Mouse (Mus musculus): ENCODE results near the gene Alpk1. TPM values are rescaled to one million over a fixed set of nuclear protein-coding genes. Genes with fewer than 3 reads are reported as not detected.
A peak's percentile ranks its signal among the peaks of the same experiment; 100 is the strongest.

The Alpk1 gene
- polyA plus RNA-seq, 1 experiment from 2014 or later = 1.1 TPM

- no peak for ATAC-seq (replicated peaks; ENCODE audit: low FRiP score)
- Histone ChIP-seq H3K27ac (ENCODE audit: low read depth, low read length) (no peak overlapping the region), H3K9ac (ENCODE audit: low read depth, low read length) (no peak overlapping the region), H3K9me3 (ENCODE audit: control insufficient read depth, low read length) (no peaks in the 10 kb centered on the region), H3K4me2 (no peak overlapping the region), H3K27me3 (replicated peaks; ENCODE audit: control insufficient read depth, insufficient read depth, low read length) (peaks cover 14% of the 10 kb centered on the region), H3K4me1 (replicated peaks; ENCODE audit: control insufficient read depth, insufficient read depth, low read length) (peaks cover 2% of the 10 kb centered on the region; the same call in 1 of the 2 replicates), H3K4me3 (ENCODE audit: low read depth, low read length) (no peak overlapping the region), H3K36me3 (ENCODE audit: control insufficient read depth, insufficient read depth, low read length) (no peaks in the 10 kb centered on the region)
- 78% methylated on average over 4 of the region's 4 CpGs for WGBS
- DNase-seq (ENCODE audit: low spot score) = no peak
Measured at GRCm38 (mm10) chr3:127758806-127759205, 21.5 kb downstream of the Alpk1 start.

- Histone ChIP-seq H3K4me3 (ENCODE audit: low read depth, low read length) (no peak overlapping the region), H3K9ac (ENCODE audit: low read depth, low read length) (no peak overlapping the region), H3K9me3 (ENCODE audit: control insufficient read depth, low read length) (no peaks in the 10 kb centered on the region), H3K27ac (ENCODE audit: low read depth, low read length) (no peak overlapping the region), H3K36me3 (ENCODE audit: control insufficient read depth, insufficient read depth, low read length) (no peaks in the 10 kb centered on the region), H3K4me2 (no peak overlapping the region), H3K4me1 (replicated peaks; ENCODE audit: control insufficient read depth, insufficient read depth, low read length) (peaks cover 2% of the 10 kb centered on the region; the same call in 1 of the 2 replicates), H3K27me3 (replicated peaks; ENCODE audit: control insufficient read depth, insufficient read depth, low read length) (peaks cover 14% of the 10 kb centered on the region)
- DNase-seq (ENCODE audit: low spot score) (no peak), ATAC-seq (replicated peaks; ENCODE audit: low FRiP score) (peak; percentile 78)
Measured at GRCm38 (mm10) chr3:127757886-127758301, 22.4 kb downstream of the Alpk1 start.

DNA sequence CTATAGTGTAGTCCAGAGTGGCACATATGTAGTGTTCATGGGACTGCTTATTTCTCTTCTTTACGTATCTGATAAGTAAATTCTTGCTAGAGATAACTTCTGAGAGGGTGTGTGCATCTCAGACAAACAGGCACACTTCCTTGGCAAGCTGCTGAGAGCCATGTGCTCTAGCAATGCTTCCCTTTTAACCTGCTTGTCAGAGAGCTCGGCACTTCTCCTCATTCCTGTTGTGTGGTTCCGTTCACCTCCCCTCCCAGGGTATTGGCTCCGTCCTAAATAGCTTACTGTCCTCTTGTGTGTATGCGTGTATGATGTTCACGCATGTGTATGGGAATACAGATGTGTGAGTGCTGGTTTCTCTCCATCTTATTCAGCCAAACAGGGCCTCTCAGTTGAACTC is 23.9 kb downstream of the Alpk1 start:
- peaks cover 2% of the 10 kb centered on the region; the same call in 1 of the 2 replicates for H3K4me1 ChIP-seq (replicated peaks; ENCODE audit: control insufficient read depth, insufficient read depth, low read length)
- DNase-seq (ENCODE audit: low spot score) (no peak), ATAC-seq (replicated peaks; ENCODE audit: low FRiP score) (no peak)
- no peak overlapping the region for H3K9ac ChIP-seq (ENCODE audit: low read depth, low read length)
- no peak overlapping the region for H3K27ac ChIP-seq (ENCODE audit: low read depth, low read length)
- 73% methylated on average over 6 of the region's 6 CpGs for WGBS
- no peaks in the 10 kb centered on the region for H3K36me3 ChIP-seq (ENCODE audit: control insufficient read depth, insufficient read depth, low read length)
- H3K27me3 ChIP-seq (replicated peaks; ENCODE audit: control insufficient read depth, insufficient read depth, low read length) = peaks cover 14% of the 10 kb centered on the region
- H3K4me3 ChIP-seq (ENCODE audit: low read depth, low read length) = no peak overlapping the region
- no peaks in the 10 kb centered on the region for H3K9me3 ChIP-seq (ENCODE audit: control insufficient read depth, low read length)
- H3K4me2 ChIP-seq = no peak overlapping the region

DNA sequence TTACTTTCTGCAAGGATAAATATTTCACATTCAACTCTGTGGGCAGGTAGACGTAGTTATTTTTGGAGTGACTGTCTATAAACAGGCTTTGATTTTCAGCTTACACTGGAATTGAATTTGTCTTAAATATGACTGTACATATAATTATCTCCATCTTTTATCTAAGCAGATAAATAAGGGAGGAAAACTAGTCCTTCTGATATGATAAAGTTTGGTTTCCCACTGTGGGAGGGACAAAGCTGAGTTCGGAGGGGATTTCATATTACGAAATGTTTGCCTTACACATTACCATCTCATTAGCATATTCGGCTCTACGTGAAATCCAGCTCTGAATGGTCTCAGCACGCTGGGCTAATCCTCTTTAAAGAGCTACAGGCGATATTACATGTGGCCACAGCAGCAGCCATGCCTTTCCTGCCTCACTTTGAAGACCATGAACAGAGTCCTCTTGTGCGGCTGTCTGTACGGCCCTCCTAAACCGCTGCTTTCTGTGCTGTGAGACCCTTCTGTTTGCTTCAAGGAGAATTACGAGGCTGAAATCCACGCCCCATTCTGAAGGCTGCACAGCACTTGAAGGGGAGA is 30.3 kb downstream of the Alpk1 start:
- H3K36me3 ChIP-seq (ENCODE audit: control insufficient read depth, insufficient read depth, low read length) = no peaks in the 10 kb centered on the region
- ATAC-seq (replicated peaks; ENCODE audit: low FRiP score) (no peak), DNase-seq (ENCODE audit: low spot score) (no peak)
- H3K4me3 ChIP-seq (ENCODE audit: low read depth, low read length) = no peak overlapping the region
- no peak overlapping the region for H3K4me2 ChIP-seq
- no peaks in the 10 kb centered on the region for H3K9me3 ChIP-seq (ENCODE audit: control insufficient read depth, low read length)
- 28% methylated on average over 12 of the region's 12 CpGs for WGBS
- no peak overlapping the region for H3K9ac ChIP-seq (ENCODE audit: low read depth, low read length)
- no peak overlapping the region for H3K27ac ChIP-seq (ENCODE audit: low read depth, low read length)
- peaks cover 40% of the 10 kb centered on the region for H3K27me3 ChIP-seq (replicated peaks; ENCODE audit: control insufficient read depth, insufficient read depth, low read length)
- H3K4me1 ChIP-seq (replicated peaks; ENCODE audit: control insufficient read depth, insufficient read depth, low read length) = no peaks in the 10 kb centered on the region

GRCm38 (mm10) chr3:127749266-127749665 is 31.1 kb downstream of the Alpk1 start:
- no peaks in the 10 kb centered on the region for H3K9me3 ChIP-seq (ENCODE audit: control insufficient read depth, low read length)
- H3K4me3 ChIP-seq (ENCODE audit: low read depth, low read length) = no peak overlapping the region
- no peaks in the 10 kb centered on the region for H3K4me1 ChIP-seq (replicated peaks; ENCODE audit: control insufficient read depth, insufficient read depth, low read length)
- H3K9ac ChIP-seq (ENCODE audit: low read depth, low read length) = no peak overlapping the region
- DNase-seq (ENCODE audit: low spot score) = no peak
- no peak for ATAC-seq (replicated peaks; ENCODE audit: low FRiP score)
- peaks cover 40% of the 10 kb centered on the region for H3K27me3 ChIP-seq (replicated peaks; ENCODE audit: control insufficient read depth, insufficient read depth, low read length)
- no peak overlapping the region for H3K27ac ChIP-seq (ENCODE audit: low read depth, low read length)
- no peaks in the 10 kb centered on the region for H3K36me3 ChIP-seq (ENCODE audit: control insufficient read depth, insufficient read depth, low read length)
- WGBS = 32% methylated on average over 9 of the region's 9 CpGs
- no peak overlapping the region for H3K4me2 ChIP-seq

- H3K9me3 ChIP-seq (ENCODE audit: control insufficient read depth, low read length) = no peaks in the 10 kb centered on the region
- no peak overlapping the region for H3K4me2 ChIP-seq
- H3K27ac ChIP-seq (ENCODE audit: low read depth, low read length) = no peak overlapping the region
- H3K9ac ChIP-seq (ENCODE audit: low read depth, low read length) = no peak overlapping the region
- ATAC-seq (replicated peaks; ENCODE audit: low FRiP score) = no peak
- peaks cover 40% of the 10 kb centered on the region for H3K27me3 ChIP-seq (replicated peaks; ENCODE audit: control insufficient read depth, insufficient read depth, low read length)
- no peak overlapping the region for H3K4me3 ChIP-seq (ENCODE audit: low read depth, low read length)
- H3K4me1 ChIP-seq (replicated peaks; ENCODE audit: control insufficient read depth, insufficient read depth, low read length) = no peaks in the 10 kb centered on the region
- DNase-seq (ENCODE audit: low spot score) = no peak
- WGBS = 68% methylated on average over 4 of the region's 4 CpGs
- H3K36me3 ChIP-seq (ENCODE audit: control insufficient read depth, insufficient read depth, low read length) = no peaks in the 10 kb centered on the region
Measured at GRCm38 (mm10) chr3:127748644-127749043, 31.7 kb downstream of the Alpk1 start.

DNA sequence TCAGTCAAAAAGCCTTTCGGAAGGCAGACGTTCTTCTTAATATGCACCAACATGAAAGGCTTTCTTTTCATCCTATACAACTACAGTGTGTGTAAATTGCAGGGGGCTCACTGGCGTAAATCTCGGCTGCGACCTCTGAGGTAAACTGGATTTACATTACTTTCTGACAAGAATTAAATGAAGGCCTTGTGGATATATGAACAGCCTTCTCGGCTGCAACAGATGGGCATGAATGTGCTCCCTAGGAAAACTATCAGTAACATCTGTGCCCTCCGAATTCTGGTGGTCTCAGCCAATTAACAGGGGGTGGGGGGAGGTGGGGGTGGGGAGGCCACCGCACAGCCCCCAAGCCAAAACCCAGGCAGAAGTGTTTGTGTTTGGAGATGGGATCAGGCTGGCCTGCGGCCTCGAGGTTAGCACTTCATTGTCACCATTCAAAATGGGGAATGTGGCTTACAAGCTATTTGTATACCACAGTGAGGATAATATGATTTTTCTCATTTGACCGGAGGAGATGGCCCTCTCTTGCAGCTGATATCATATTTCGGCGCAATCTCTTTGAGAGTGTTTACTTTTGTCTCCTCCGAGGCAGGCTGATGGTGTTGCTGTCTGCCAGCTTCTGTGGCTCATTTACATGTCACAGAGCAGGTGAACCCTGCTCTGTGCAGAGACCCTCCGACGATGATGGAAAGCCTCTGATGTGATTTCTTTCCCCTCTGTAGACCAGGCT is 34.3 kb downstream of the Alpk1 start:
- Histone ChIP-seq H3K9me3 (ENCODE audit: control insufficient read depth, low read length) (no peaks in the 10 kb centered on the region), H3K4me2 (no peak overlapping the region), H3K36me3 (ENCODE audit: control insufficient read depth, insufficient read depth, low read length) (no peaks in the 10 kb centered on the region), H3K4me3 (ENCODE audit: low read depth, low read length) (no peak overlapping the region), H3K27me3 (replicated peaks; ENCODE audit: control insufficient read depth, insufficient read depth, low read length) (peaks cover 40% of the 10 kb centered on the region), H3K9ac (ENCODE audit: low read depth, low read length) (no peak overlapping the region), H3K27ac (ENCODE audit: low read depth, low read length) (no peak overlapping the region), H3K4me1 (replicated peaks; ENCODE audit: control insufficient read depth, insufficient read depth, low read length) (no peaks in the 10 kb centered on the region)
- ATAC-seq (replicated peaks; ENCODE audit: low FRiP score) (no peak), DNase-seq (ENCODE audit: low spot score) (no peak)
- WGBS = 24% methylated on average over 16 of the region's 16 CpGs

DNA sequence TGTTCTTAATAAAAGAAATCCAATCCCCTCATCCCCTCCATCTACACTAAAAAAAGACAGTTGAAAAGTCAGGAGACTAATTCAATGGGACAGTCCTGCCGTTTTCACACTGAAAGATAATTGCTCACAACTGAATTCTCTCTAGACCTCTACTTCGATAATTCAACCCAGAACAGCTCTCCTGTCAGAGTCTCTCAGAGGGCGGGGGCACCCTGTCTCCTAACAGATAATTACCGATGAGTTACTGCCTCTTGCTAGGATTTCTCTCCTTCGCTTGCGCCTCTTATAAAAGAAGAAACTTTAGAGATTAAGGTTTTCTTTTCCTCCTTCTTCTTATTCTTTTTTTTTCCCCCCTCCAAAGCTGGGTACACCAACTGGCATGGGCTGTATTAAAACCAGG is 34.8 kb downstream of the Alpk1 start:
- no peak overlapping the region for H3K4me2 ChIP-seq
- DNase-seq (ENCODE audit: low spot score) = no peak

More for the DNA sequence above, 34.8 kb downstream of the Alpk1 start:
- H3K4me3 ChIP-seq (ENCODE audit: low read depth, low read length) = no peak overlapping the region
- H3K27ac ChIP-seq (ENCODE audit: low read depth, low read length) = no peak overlapping the region
- H3K4me1 ChIP-seq (replicated peaks; ENCODE audit: control insufficient read depth, insufficient read depth, low read length) = no peaks in the 10 kb centered on the region
- WGBS = 25% methylated on average over 6 of the region's 6 CpGs
- ATAC-seq (replicated peaks; ENCODE audit: low FRiP score) = no peak
- peaks cover 36% of the 10 kb centered on the region for H3K27me3 ChIP-seq (replicated peaks; ENCODE audit: control insufficient read depth, insufficient read depth, low read length)
- H3K9ac ChIP-seq (ENCODE audit: low read depth, low read length) = no peak overlapping the region
- no peaks in the 10 kb centered on the region for H3K9me3 ChIP-seq (ENCODE audit: control insufficient read depth, low read length)
- no peaks in the 10 kb centered on the region for H3K36me3 ChIP-seq (ENCODE audit: control insufficient read depth, insufficient read depth, low read length)
